Mouse (Mus musculus) megakaryocyte, embryonic 14.5 days (primary cell): ENCODE data around the gene Kcnc3. TPM values are rescaled to one million over a fixed set of nuclear protein-coding genes. Genes with fewer than 3 reads are reported as not detected.

Source experiments
- H3K27me3 ChIP-seq: replicated peaks from 2 replicates; pipeline ENCODE3; 2012; ENCODE audit warnings: inconsistent platforms
- H3K36me3 ChIP-seq: replicated peaks from 2 replicates; pipeline ENCODE3; 2012; ENCODE audit warnings: low read length, inconsistent platforms, mixed read lengths
- H3K4me1 ChIP-seq: 2 replicates; pipeline ENCODE4 v1.6.1; 2012; ENCODE audit warnings: inconsistent platforms
- H3K4me3 ChIP-seq: replicated peaks from 2 replicates; pipeline ENCODE3; 2012; ENCODE audit warnings: moderate library complexity, mild to moderate bottlenecking, inconsistent platforms
- H3K9me3 ChIP-seq: 2 replicates; pipeline ENCODE4 v1.6.1; 2012; ENCODE audit warnings: inconsistent platforms
- FLI1 ChIP-seq: IDR thresholded peaks from 2 replicates; pipeline ENCODE4 v1.6.1; 2012; ENCODE audit warnings: low read length, inconsistent platforms, mixed read lengths
- GATA1 ChIP-seq: IDR thresholded peaks from 3 replicates; pipeline ENCODE4 v1.6.1; 2012; ENCODE audit warnings: mixed read lengths, low read length, inconsistent platforms, borderline replicate concordance
- polyA plus RNA-seq: library from polyadenylated mRNA; stranded (reverse); fragments of >175 nt; gene quantifications from 2 replicates; pipeline ENCODE4 v1.2.3, GENCODE M21; 2012; ENCODE audit warnings: low replicate concordance; ENCODE audit not compliant: insufficient read depth

Kcnc3 gene
- polyA plus RNA-seq, 1 experiment, result 1.8 TPM

DNA sequence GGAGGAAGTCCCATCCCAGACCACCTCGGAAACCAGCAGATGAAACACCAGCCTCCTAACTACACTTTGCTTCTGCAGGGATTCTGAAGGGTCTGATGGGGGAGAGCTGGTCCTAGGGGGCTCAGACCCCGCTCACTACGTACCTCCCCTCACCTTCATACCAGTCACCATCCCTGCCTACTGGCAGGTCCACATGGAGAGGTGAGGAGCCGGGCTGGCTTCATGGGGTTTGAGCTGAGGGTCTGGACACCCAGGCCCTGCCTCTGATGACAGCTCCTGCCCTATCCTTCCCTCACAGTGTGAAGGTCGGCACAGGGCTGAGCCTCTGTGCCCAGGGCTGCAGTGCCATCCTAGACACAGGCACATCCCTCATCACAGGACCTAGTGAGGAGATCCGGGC lies 5.5 kb upstream of the Kcnc3 start:
- Histone ChIP-seq H3K36me3 (peaks cover 6% of the 10 kb centered on the region), H3K27me3 (peaks cover 71% of the 10 kb centered on the region), H3K4me3 (no peak overlapping the region), H3K4me1 (peaks cover 54% of the 10 kb centered on the region), H3K9me3 (peaks cover 25% of the 10 kb centered on the region)
- TF ChIP-seq FLI1 (no peak), GATA1 (no peak)

DNA sequence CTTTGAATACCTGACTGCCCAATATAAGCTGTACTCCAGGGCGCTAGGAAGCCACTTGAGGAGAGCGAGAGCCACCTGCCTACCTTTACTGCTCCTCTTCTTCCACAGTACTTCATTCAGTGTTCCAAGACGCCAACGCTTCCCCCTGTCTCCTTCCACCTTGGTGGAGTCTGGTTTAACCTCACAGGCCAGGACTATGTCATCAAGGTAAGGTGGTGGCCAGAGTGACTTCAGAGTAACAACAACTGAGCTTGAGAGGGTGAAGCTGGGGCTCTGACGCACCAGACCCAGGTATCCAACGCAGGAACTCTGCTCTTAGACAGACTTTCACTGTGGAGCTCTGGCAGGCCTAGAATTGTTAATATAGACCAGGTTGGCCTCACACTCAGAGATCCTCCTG lies 4.9 kb upstream of the Kcnc3 start:
- peaks cover 6% of the 10 kb centered on the region for H3K36me3 ChIP-seq
- peaks cover 78% of the 10 kb centered on the region for H3K27me3 ChIP-seq
- no peak for TF ChIP-seq GATA1
- no peak for TF ChIP-seq FLI1
- peaks cover 25% of the 10 kb centered on the region for H3K9me3 ChIP-seq
- no peak overlapping the region for H3K4me3 ChIP-seq
- H3K4me1 ChIP-seq, result peaks cover 61% of the 10 kb centered on the region

GRCm38 (mm10) chr7:44586518-44586917 lies 3.9 kb upstream of the Kcnc3 start:
- H3K27me3 ChIP-seq, result peaks cover 82% of the 10 kb centered on the region
- peaks cover 23% of the 10 kb centered on the region for H3K9me3 ChIP-seq
- H3K36me3 ChIP-seq, result peaks cover 6% of the 10 kb centered on the region
- peaks cover 67% of the 10 kb centered on the region for H3K4me1 ChIP-seq
- peak overlapping the region; percentile 71 for H3K4me3 ChIP-seq
- no peak for TF ChIP-seq GATA1
- TF ChIP-seq FLI1, result no peak

GRCm38 (mm10) chr7:44586930-44587329 lies 3.5 kb upstream of the Kcnc3 start:
- no peak for TF ChIP-seq FLI1
- TF ChIP-seq GATA1, result no peak
- H3K9me3 ChIP-seq, result peaks cover 23% of the 10 kb centered on the region
- H3K4me3 ChIP-seq, result peak overlapping the region; percentile 71
- peaks cover 85% of the 10 kb centered on the region for H3K27me3 ChIP-seq
- peaks cover 6% of the 10 kb centered on the region for H3K36me3 ChIP-seq
- peaks cover 66% of the 10 kb centered on the region for H3K4me1 ChIP-seq

GRCm38 (mm10) chr7:44587676-44588075 lies 2.8 kb upstream of the Kcnc3 start:
- Histone ChIP-seq H3K4me3 (no peak overlapping the region), H3K9me3 (peaks cover 23% of the 10 kb centered on the region), H3K27me3 (peaks cover 89% of the 10 kb centered on the region), H3K4me1 (peaks cover 59% of the 10 kb centered on the region), H3K36me3 (peaks cover 1% of the 10 kb centered on the region)
- TF ChIP-seq GATA1 (no peak), FLI1 (no peak)

DNA sequence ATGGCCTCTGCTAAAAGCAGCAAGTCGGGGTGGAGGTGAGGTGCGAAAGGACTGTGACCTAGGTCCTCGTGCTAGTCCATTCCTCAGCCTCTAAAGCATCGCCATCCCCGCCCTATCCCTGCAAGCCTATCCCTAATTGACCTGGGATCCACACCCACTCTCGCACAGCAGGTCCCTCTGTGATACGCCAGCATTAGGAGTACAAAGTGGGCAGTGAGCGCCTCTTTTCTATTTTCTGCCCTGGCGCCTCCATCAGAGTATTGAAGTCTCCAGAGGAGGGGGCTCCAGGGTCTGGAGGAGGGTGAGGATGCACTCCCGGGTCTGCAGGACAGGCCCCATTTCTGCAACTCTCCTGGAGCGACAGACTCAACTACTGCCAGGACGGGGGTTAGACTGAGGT lies 2.1 kb upstream of the Kcnc3 start:
- TF ChIP-seq FLI1 (no peak), GATA1 (no peak)
- H3K27me3 ChIP-seq, result peaks cover 90% of the 10 kb centered on the region
- peak overlapping the region; percentile 53 for H3K4me3 ChIP-seq
- no peaks in the 10 kb centered on the region for H3K36me3 ChIP-seq
- H3K9me3 ChIP-seq, result peaks cover 23% of the 10 kb centered on the region
- peaks cover 62% of the 10 kb centered on the region for H3K4me1 ChIP-seq

- no peak for TF ChIP-seq FLI1
- no peak for TF ChIP-seq GATA1
- Histone ChIP-seq H3K4me1 (peaks cover 68% of the 10 kb centered on the region), H3K36me3 (no peaks in the 10 kb centered on the region), H3K27me3 (peaks cover 97% of the 10 kb centered on the region), H3K9me3 (peaks cover 23% of the 10 kb centered on the region), H3K4me3 (peak overlapping the region; percentile 89)
These were observed 1.3 kb upstream of the Kcnc3 start for GRCm38 (mm10) chr7:44589149-44589548.

DNA sequence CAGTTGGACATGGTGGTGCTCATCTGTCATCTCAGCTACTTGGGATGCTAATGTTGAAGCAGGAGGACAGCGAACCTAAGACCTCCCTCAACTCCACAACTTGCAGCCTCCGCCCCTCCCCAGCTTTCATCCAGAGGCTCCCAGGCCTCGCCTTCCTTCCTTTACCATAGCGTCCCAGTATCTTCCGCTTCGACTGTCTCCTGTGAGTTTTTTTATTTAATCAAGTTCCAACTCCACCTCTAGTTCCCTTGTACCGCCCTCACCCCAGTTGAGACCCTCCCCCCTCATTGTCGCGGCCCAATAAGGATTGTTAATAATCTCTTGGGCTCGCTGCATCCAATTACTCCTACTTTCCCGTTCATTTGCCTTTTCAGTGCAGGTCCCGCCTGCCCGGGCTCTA lies 518 bp upstream of the Kcnc3 start:
- H3K27me3 ChIP-seq, result peaks cover 96% of the 10 kb centered on the region

GRCm38 (mm10) chr7:44591348-44592116 lies 1.1 kb downstream of the Kcnc3 start:
- H3K4me3 ChIP-seq, result peak overlapping the region; percentile 91

More for the DNA sequence above, 518 bp upstream of the Kcnc3 start:
- TF ChIP-seq GATA1, result no peak
- no peak for TF ChIP-seq FLI1
- peaks cover 66% of the 10 kb centered on the region for H3K4me1 ChIP-seq
- peak overlapping the region; percentile 17 for H3K4me3 ChIP-seq
- peaks cover 15% of the 10 kb centered on the region for H3K9me3 ChIP-seq
- H3K36me3 ChIP-seq, result no peaks in the 10 kb centered on the region

DNA sequence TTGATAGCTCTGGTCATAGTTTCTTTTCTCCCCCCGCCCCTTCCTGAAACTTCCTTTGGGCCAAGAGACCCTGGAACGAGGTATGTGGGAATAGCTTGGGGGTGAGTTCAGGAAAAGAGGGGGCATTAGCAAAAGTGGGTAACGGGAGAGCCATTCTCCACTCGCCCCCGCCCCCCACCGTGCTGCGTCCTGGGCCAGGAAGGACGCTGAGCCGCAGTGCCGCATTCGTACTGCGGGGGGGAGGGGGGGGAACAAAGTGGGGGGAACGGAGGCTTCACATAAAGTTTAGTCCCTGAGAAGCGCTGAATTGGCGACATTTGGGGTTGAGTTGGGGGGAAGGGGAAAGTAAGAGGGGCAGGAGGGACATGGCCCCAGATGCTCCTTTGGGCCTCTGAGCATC lies 2.6 kb downstream of the Kcnc3 start:
- TF ChIP-seq FLI1 (no peak), GATA1 (no peak)
- peaks cover 84% of the 10 kb centered on the region for H3K27me3 ChIP-seq
- H3K4me3 ChIP-seq, result no peak overlapping the region

More at GRCm38 (mm10) chr7:44591348-44592116, 1.1 kb downstream of the Kcnc3 start:
- Histone ChIP-seq H3K4me1 (peaks cover 64% of the 10 kb centered on the region), H3K27me3 (peaks cover 91% of the 10 kb centered on the region), H3K36me3 (no peaks in the 10 kb centered on the region), H3K9me3 (peaks cover 4% of the 10 kb centered on the region)
- TF ChIP-seq GATA1 (no peak), FLI1 (no peak)

More for the DNA sequence above, 2.6 kb downstream of the Kcnc3 start:
- Histone ChIP-seq H3K9me3 (peaks cover 4% of the 10 kb centered on the region), H3K36me3 (no peaks in the 10 kb centered on the region), H3K4me1 (peaks cover 50% of the 10 kb centered on the region)
